Mouse (Mus musculus): ENCODE results near the gene Usp22.

DNA sequence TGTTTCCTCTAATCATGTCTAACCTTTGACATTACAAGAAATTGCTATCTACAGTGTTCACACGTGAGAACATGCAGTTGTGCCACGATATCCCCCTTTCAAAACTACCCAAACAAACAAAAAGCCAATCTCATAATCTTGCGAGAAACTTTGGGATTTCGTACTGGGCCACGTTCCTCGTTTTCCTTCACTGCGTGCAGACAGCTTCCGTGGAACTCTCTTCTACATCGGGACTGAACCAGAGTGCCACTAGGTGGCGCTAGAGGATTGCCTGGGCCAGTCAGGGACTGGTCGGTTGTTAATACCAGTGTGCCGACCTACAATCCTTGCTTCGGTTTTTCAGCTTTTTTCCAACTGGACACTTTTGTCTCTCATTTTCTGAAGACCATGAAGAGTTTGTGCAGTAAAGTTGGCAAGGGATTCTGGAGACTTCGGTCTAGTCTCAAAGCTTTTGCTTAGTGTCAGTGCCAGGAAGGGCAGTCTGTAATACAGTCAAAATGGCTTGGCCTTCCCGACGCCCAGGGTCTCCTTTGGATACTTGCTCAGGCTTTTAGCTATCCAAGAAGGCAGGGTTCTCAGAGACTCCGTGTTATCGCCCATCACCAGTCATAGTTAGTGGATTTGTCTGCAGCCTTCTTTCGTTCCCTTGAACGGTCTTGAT is 70.5 kb downstream of the Usp22 start:
- TF ChIP-seq CTCF (IDR thresholded peaks at IDR 0.05; ENCODE audit: low read depth): peak; percentile 99
- TF ChIP-seq EP300 (IDR thresholded peaks at IDR 0.05; ENCODE audit: low read depth): no peak

Data from liver, embryonic 14.5 days (tissue).